Mouse (Mus musculus) bone marrow, adult 2 months (tissue): ENCODE results near the gene Rec8.

Source experiments
- CTCF ChIP-seq: fragments of 200-500 bp; IDR thresholded peaks from 2 replicates; pipeline ENCODE4 v1.5.1; 2011; ENCODE audit warnings: low read length, control low read depth; ENCODE audit not compliant: control insufficient read depth, insufficient read depth
- POLR2A ChIP-seq: fragments of 200-500 bp; IDR thresholded peaks from 2 replicates; pipeline ENCODE4 v1.6.1; 2011; ENCODE audit warnings: low read depth, mild to moderate bottlenecking, control low read depth, low read length, borderline replicate concordance; ENCODE audit not compliant: control insufficient read depth

DNA sequence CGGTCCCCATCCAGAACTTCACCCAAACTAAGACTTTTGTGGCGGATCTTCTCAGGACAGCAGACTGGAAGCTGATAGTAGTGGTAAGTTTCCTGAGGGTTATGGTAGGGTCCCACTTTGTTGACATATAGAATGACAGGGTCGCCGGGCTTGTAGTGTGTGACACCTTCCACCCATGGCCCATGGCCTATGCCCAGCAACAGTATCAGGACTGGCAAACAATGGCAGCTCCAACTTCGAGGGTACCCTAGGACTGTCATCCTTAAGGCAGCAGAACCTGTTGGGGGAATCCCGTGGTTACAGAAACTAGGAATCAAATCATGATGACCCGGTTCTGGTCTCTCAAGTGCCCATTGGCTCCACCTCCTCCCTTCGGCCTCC, 24.8 kb downstream of the Rec8 start:
- TF ChIP-seq POLR2A: no peak
- no peak for TF ChIP-seq CTCF
